ENCODE assay signal across 23 mouse cellular contexts in genomic region chr8:127529746-127530145, GRCm38 (mm10).
DNase-seq lines count a peak whose midpoint lies in the region; ATAC-seq and TF ChIP-seq lines count a peak whose summit lies in the region.
"Had no signal": no experiment of that assay in that cellular context is flagged by ENCODE, and none has a peak within 500 bp of the region (broad histone marks: within the 10 kb centered on the region; RNA-seq: fewer than 3 reads in every experiment).

No protein-coding gene starts in this region.

- no peak for TF ChIP-seq CTCF in hindbrain, postnatal 0 days (IDR thresholded peaks at IDR 0.05; ENCODE audit: low read depth)
- TF ChIP-seq CTCF in midbrain, postnatal 0 days (IDR thresholded peaks at IDR 0.05): no peak

- no peaks in the 10 kb centered on the region for H3K36me3 ChIP-seq in hindbrain, postnatal 0 days (ENCODE audit: insufficient read depth, low read length)
- H3K36me3 ChIP-seq in hindbrain, embryonic 16.5 days (ENCODE audit: control insufficient read depth, insufficient read depth, low read length): no peaks in the 10 kb centered on the region
- H3K36me3 ChIP-seq in midbrain, postnatal 0 days (ENCODE audit: insufficient read depth, low read length): no peaks in the 10 kb centered on the region
- H3K36me3 ChIP-seq in midbrain, embryonic 15.5 days (replicated peaks): no peaks in the 10 kb centered on the region
- H3K36me3 ChIP-seq: embryonic facial prominence, embryonic 10.5 days; embryonic facial prominence, embryonic 12.5 days; forebrain, embryonic 15.5 days; G1E had no signal

- H3K27me3 ChIP-seq in hindbrain, postnatal 0 days (ENCODE audit: insufficient read depth, low read length): no peaks in the 10 kb centered on the region
- H3K27me3 ChIP-seq in hindbrain, embryonic 16.5 days (replicated peaks; ENCODE audit: control insufficient read depth, insufficient read depth, low read length): no peaks in the 10 kb centered on the region
- no peaks in the 10 kb centered on the region for H3K27me3 ChIP-seq in midbrain, postnatal 0 days (ENCODE audit: insufficient read depth, low read length)
- no peaks in the 10 kb centered on the region for H3K27me3 ChIP-seq in midbrain, embryonic 15.5 days (replicated peaks)
- H3K27me3 ChIP-seq: CH12.LX; embryonic facial prominence, embryonic 12.5 days; forebrain, embryonic 13.5 days; forebrain, embryonic 15.5 days; Patski had no signal

- H3K9me3 ChIP-seq in hindbrain, postnatal 0 days (ENCODE audit: low read length): no peaks in the 10 kb centered on the region
- no peaks in the 10 kb centered on the region for H3K9me3 ChIP-seq in hindbrain, embryonic 16.5 days (ENCODE audit: control insufficient read depth, low read length)
- no peaks in the 10 kb centered on the region for H3K9me3 ChIP-seq in midbrain, postnatal 0 days (ENCODE audit: low read length)
- no peaks in the 10 kb centered on the region for H3K9me3 ChIP-seq in midbrain, embryonic 15.5 days
- H3K9me3 ChIP-seq: embryonic facial prominence, embryonic 10.5 days; embryonic facial prominence, embryonic 12.5 days; forebrain, embryonic 13.5 days; forebrain, embryonic 15.5 days had no signal

- no peak for ATAC-seq in hindbrain, postnatal 0 days
- ATAC-seq in hindbrain, embryonic 16.5 days: no peak
- ATAC-seq in midbrain, postnatal 0 days (ENCODE audit: low FRiP score): no peak
- no peak for ATAC-seq in midbrain, embryonic 15.5 days (replicated peaks)
- ATAC-seq: activated CD4-positive, CD25-positive, alpha-beta regulatory T cell, adult 4 months; CD4-positive, CD25-positive, alpha-beta regulatory T cell, adult 4 months; forebrain, embryonic 13.5 days; forebrain, embryonic 15.5 days; forebrain, postnatal 0 days; Patski had no signal

- peak; percentile 75 to 76 for DNase-seq in cerebellum, postnatal 10 days
- no peak for DNase-seq in cerebellum, adult 9-10 months
- DNase-seq in hindbrain, postnatal 0 days (ENCODE audit: low spot score): peak; percentile 18
- peak; percentile 29 for DNase-seq in midbrain, postnatal 0 days (ENCODE audit: low spot score)
- DNase-seq: adrenal gland, adult 8-10 months; adrenal gland, postnatal 14 days; adrenal gland, postnatal 36 days; B cell, adult 2 months; cerebellum, adult 11-12 months; cerebellum, adult 2 months; cerebellum, postnatal 25 days; forebrain, postnatal 0 days had no signal

- H3K9ac ChIP-seq in hindbrain, postnatal 0 days (replicated peaks; ENCODE audit: low read length): no peak overlapping the region
- no peak overlapping the region for H3K9ac ChIP-seq in hindbrain, embryonic 16.5 days (ENCODE audit: low read depth, low read length)
- H3K9ac ChIP-seq in midbrain, postnatal 0 days (replicated peaks; ENCODE audit: low read length, poor library complexity, severe bottlenecking): no peak overlapping the region
- no peak overlapping the region for H3K9ac ChIP-seq in midbrain, embryonic 15.5 days
- H3K9ac ChIP-seq: embryonic facial prominence, embryonic 12.5 days; forebrain, embryonic 13.5 days; forebrain, embryonic 15.5 days; forebrain, postnatal 0 days had no signal

- no peak overlapping the region for H3K4me2 ChIP-seq in hindbrain, postnatal 0 days (ENCODE audit: low read depth, low read length)
- H3K4me2 ChIP-seq in hindbrain, embryonic 16.5 days (ENCODE audit: low read length): no peak overlapping the region
- H3K4me2 ChIP-seq in midbrain, postnatal 0 days (ENCODE audit: low read depth, low read length, poor library complexity, severe bottlenecking): no peak overlapping the region
- H3K4me2 ChIP-seq in midbrain, embryonic 15.5 days: no peak overlapping the region
- H3K4me2 ChIP-seq: embryonic facial prominence, embryonic 12.5 days; forebrain, embryonic 13.5 days; forebrain, embryonic 15.5 days had no signal

- H3K27ac ChIP-seq in hindbrain, postnatal 0 days: no peak overlapping the region
- H3K27ac ChIP-seq in hindbrain, embryonic 16.5 days (ENCODE audit: low read depth, low read length): no peak overlapping the region
- H3K27ac ChIP-seq in midbrain, postnatal 0 days (ENCODE audit: low read depth, low read length): no peak overlapping the region
- H3K27ac ChIP-seq in midbrain, embryonic 15.5 days: no peak overlapping the region
- H3K27ac ChIP-seq: embryonic facial prominence, embryonic 10.5 days; embryonic facial prominence, embryonic 12.5 days; forebrain, embryonic 13.5 days; forebrain, embryonic 15.5 days had no signal

- WGBS in hindbrain, postnatal 0 days: 71% methylated on average over 2 of the region's 2 CpGs
- 79% methylated on average over 2 of the region's 2 CpGs for WGBS in hindbrain, embryonic 16.5 days
- 74% methylated on average over 2 of the region's 2 CpGs for WGBS in midbrain, postnatal 0 days
- WGBS in midbrain, embryonic 15.5 days: 76% methylated on average over 2 of the region's 2 CpGs

- H3K4me3 ChIP-seq in hindbrain, postnatal 0 days (ENCODE audit: low read length): no peak overlapping the region
- H3K4me3 ChIP-seq in hindbrain, embryonic 16.5 days (ENCODE audit: low read length): no peak overlapping the region
- H3K4me3 ChIP-seq in midbrain, postnatal 0 days (ENCODE audit: low read depth, low read length): no peak overlapping the region
- H3K4me3 ChIP-seq in midbrain, embryonic 15.5 days: no peak overlapping the region
- H3K4me3 ChIP-seq: embryonic facial prominence, embryonic 10.5 days; embryonic facial prominence, embryonic 12.5 days; forebrain, embryonic 13.5 days; forebrain, embryonic 15.5 days had no signal

- 0 out of 2 replicates have a peak, but pooled peaks cover under 1% of the 10 kb centered on the region for H3K4me1 ChIP-seq in hindbrain, postnatal 0 days (ENCODE audit: insufficient read depth, low read length)
- peaks cover 3% of the 10 kb centered on the region; the same call in 1 of the 2 replicates for H3K4me1 ChIP-seq in hindbrain, embryonic 16.5 days (ENCODE audit: control insufficient read depth, insufficient read depth, low read depth, low read length)
- peaks cover under 1% of the 10 kb centered on the region; the same call in 1 of the 2 replicates for H3K4me1 ChIP-seq in midbrain, postnatal 0 days (ENCODE audit: insufficient read depth, low read length)
- H3K4me1 ChIP-seq in midbrain, embryonic 15.5 days: peaks cover 5% of the 10 kb centered on the region
